Comparison of ENCODE assay signal across 13 mouse cellular contexts in genomic region chr5:102875628-102876027, GRCm38 (mm10).
DNase-seq lines count a peak whose midpoint lies in the region; ATAC-seq lines count a peak whose summit lies in the region.
"Had no signal": no experiment of that assay in that cellular context is flagged by ENCODE, and none has a peak within 500 bp of the region (broad histone marks: within the 10 kb centered on the region; RNA-seq: fewer than 3 reads in every experiment).

No protein-coding gene starts in this region.

- DNase-seq in layer of hippocampus, adult 9-11 months = peak; percentile 26
- DNase-seq in layer of hippocampus, adult 9-10 months (ENCODE audit: low spot score) = no peak
- DNase-seq in R1 (ENCODE audit: low read depth, low spot score) = peak; percentile 43
- DNase-seq in embryonic facial prominence, embryonic 14.5 days (ENCODE audit: low spot score) = no peak
- peak; percentile 29 for DNase-seq in splenic B cell, adult 2 months (ENCODE audit: low read depth, low spot score)
- DNase-seq in urinary bladder, postnatal 36 days (ENCODE audit: low spot score in 2 of 2) = no peak
- DNase-seq: cerebellum, adult 11-12 months; heart, postnatal 4 days; kidney, postnatal 10 days had no signal

- WGBS in embryonic facial prominence, embryonic 14.5 days = 57% methylated on average over 16 of the region's 16 CpGs

- no peak overlapping the region for H3K4me3 ChIP-seq in embryonic facial prominence, embryonic 14.5 days (ENCODE audit: low read depth, low read length)
- H3K4me3 ChIP-seq: limb, embryonic 13.5 days; neural tube, embryonic 13.5 days had no signal

- H3K27me3 ChIP-seq in embryonic facial prominence, embryonic 14.5 days (replicated peaks; ENCODE audit: control insufficient read depth, insufficient read depth, low read length) = no peaks in the 10 kb centered on the region
- H3K27me3 ChIP-seq in splenic B cell, adult 2 months (ENCODE audit: control insufficient read depth, insufficient read depth, low read length, poor library complexity, severe bottlenecking) = no peaks in the 10 kb centered on the region
- H3K27me3 ChIP-seq: limb, embryonic 13.5 days; neural tube, embryonic 13.5 days had no signal

- H3K4me1 ChIP-seq in embryonic facial prominence, embryonic 14.5 days (ENCODE audit: control insufficient read depth, insufficient read depth, low read length) = peaks cover 4% of the 10 kb centered on the region; the same call in 1 of the 2 replicates
- H3K4me1 ChIP-seq: neural tube, embryonic 13.5 days had no signal

- peaks cover 10% of the 10 kb centered on the region; the same call in 1 of the 2 replicates for H3K36me3 ChIP-seq in embryonic facial prominence, embryonic 14.5 days (ENCODE audit: control insufficient read depth, insufficient read depth, low read length)
- H3K36me3 ChIP-seq in splenic B cell, adult 2 months (ENCODE audit: control insufficient read depth, insufficient read depth, low read length, poor library complexity, severe bottlenecking) = peaks cover 2% of the 10 kb centered on the region
- H3K36me3 ChIP-seq: neural tube, embryonic 13.5 days had no signal

- peak overlapping the region; percentile 26; the same call in 1 of the 2 replicates for H3K4me2 ChIP-seq in embryonic facial prominence, embryonic 14.5 days (ENCODE audit: low read depth, low read length)
- H3K4me2 ChIP-seq: limb, embryonic 13.5 days; neural tube, embryonic 13.5 days had no signal

- H3K9ac ChIP-seq in embryonic facial prominence, embryonic 14.5 days (ENCODE audit: low read depth, low read length) = no peak overlapping the region
- H3K9ac ChIP-seq: limb, embryonic 13.5 days; neural tube, embryonic 13.5 days had no signal

- H3K27ac ChIP-seq in embryonic facial prominence, embryonic 14.5 days (replicated peaks; ENCODE audit: low read depth, low read length) = no peak overlapping the region
- H3K27ac ChIP-seq: limb, embryonic 13.5 days; macrophage; neural tube, embryonic 13.5 days had no signal

- no peak for ATAC-seq in embryonic facial prominence, embryonic 14.5 days (ENCODE audit: low read depth)
- no peak for ATAC-seq in erythroid progenitor cell, adult 5-6 weeks (replicated peaks; ENCODE audit: low FRiP score, poor library complexity, severe bottlenecking)

- H3K9me3 ChIP-seq in embryonic facial prominence, embryonic 14.5 days (ENCODE audit: control insufficient read depth, low read length) = no peaks in the 10 kb centered on the region
- H3K9me3 ChIP-seq: limb, embryonic 13.5 days; neural tube, embryonic 13.5 days had no signal

Comparison
In these comparisons a context has a peak if more than half of its experiments do, and no peak if none do; other contexts are left out.
1. DNase-seq: peak in layer of hippocampus, adult 9-11 months (single experiment), R1 (single experiment) and splenic B cell, adult 2 months (single experiment); none in layer of hippocampus, adult 9-10 months (single experiment), embryonic facial prominence, embryonic 14.5 days (single experiment) and urinary bladder, postnatal 36 days (0 of 2).